Mouse (Mus musculus) olfactory bulb, adult 2 months (tissue): ENCODE measurements around the gene Mctp1.

Source experiments
- CTCF ChIP-seq: fragments of 200-500 bp; IDR thresholded peaks from 2 replicates; pipeline ENCODE4 v1.5.1; 2012; ENCODE audit warnings: low read depth, mild to moderate bottlenecking, low read length, moderate library complexity; ENCODE audit not compliant: insufficient read depth
- POLR2A ChIP-seq: fragments of 200-500 bp; IDR thresholded peaks from 2 replicates; pipeline ENCODE4 v1.6.1; 2012; ENCODE audit warnings: mild to moderate bottlenecking, low read depth, low read length, moderate library complexity; ENCODE audit not compliant: insufficient read depth

- no peak for TF ChIP-seq POLR2A
- TF ChIP-seq CTCF, result no peak
Observed at GRCm38 (mm10) chr13:77046416-77046815, 662.1 kb downstream of the Mctp1 start.
